Mouse (Mus musculus) limb, embryonic 13.5 days (tissue): ENCODE data around the gene Dhdds. TPM values are rescaled to one million over a fixed set of nuclear protein-coding genes. Genes with fewer than 3 reads are reported as not detected.
A peak's percentile ranks its signal among the peaks of the same experiment; 100 is the strongest.
"Not testable (repeated sequence)": the region's sequence is repeated elsewhere in the genome, so short reads cannot be mapped to it uniquely, and the experiment has no call there.

Source experiments
- ATAC-seq: fragments of 200-750 bp; cut with Nextera tagmentation; 2 replicates; pipeline ENCODE4 v1.8.0; 2017; ENCODE audit warnings: low read depth, moderate number of reproducible peaks, moderate TSS enrichment; ENCODE audit not compliant: low FRiP score
- H3K27ac ChIP-seq: fragments of 300-500 bp; sonication (generic); 2 replicates; pipeline ENCODE4 v1.5.1; 2015; ENCODE audit warnings: inconsistent platforms, mild to moderate bottlenecking, moderate library complexity
- H3K27me3 ChIP-seq: fragments of 300-500 bp; sonication (generic); 2 replicates; pipeline ENCODE4 v1.6.1; 2015; ENCODE audit warnings: mild to moderate bottlenecking, inconsistent platforms
- H3K36me3 ChIP-seq: fragments of 300-500 bp; sonication (generic); 2 replicates; pipeline ENCODE4 v1.6.1; 2015; ENCODE audit warnings: inconsistent platforms, mild to moderate bottlenecking, moderate library complexity
- H3K4me1 ChIP-seq: fragments of 300-500 bp; sonication (generic); 2 replicates; pipeline ENCODE4 v1.6.1; 2015; ENCODE audit warnings: inconsistent platforms
- H3K4me2 ChIP-seq: fragments of 300-500 bp; sonication (generic); replicated peaks from 2 replicates; pipeline ENCODE4 v1.6.1; 2015; ENCODE audit warnings: inconsistent platforms, mild to moderate bottlenecking, moderate library complexity
- H3K4me3 ChIP-seq: fragments of 300-500 bp; sonication (generic); 2 replicates; pipeline ENCODE4 v1.5.1; 2015; ENCODE audit warnings: moderate library complexity, mild to moderate bottlenecking, inconsistent platforms
- H3K9ac ChIP-seq: fragments of 300-500 bp; sonication (generic); 2 replicates; pipeline ENCODE4 v1.6.1; 2015; ENCODE audit warnings: mild to moderate bottlenecking, inconsistent platforms
- H3K9me3 ChIP-seq: fragments of 300-500 bp; sonication (generic); 2 replicates; pipeline ENCODE4 v1.6.1; 2016; ENCODE audit warnings: inconsistent platforms
- WGBS: fragments of 180-500 bp; shearing (Covaris S2); methylation state at CpG from one replicate; pipeline ENCODE4 v1.1.7; 2015; 5-methylcytosine and 5-hydroxymethylcytosine counted together
- polyA plus RNA-seq: library from polyadenylated mRNA; unstranded; fragments of >200 nt; fragmentation: Nextera tagmentation; extraction: Ambion mirVana; gene quantifications from 2 replicates; pipeline ENCODE4 v1.2.1, GENCODE M21; 2015

The Dhdds gene
- polyA plus RNA-seq, 1 experiment from 2014 or later: 45.6 TPM

- 92% methylated on average over 8 of the region's 8 CpGs for WGBS
- H3K36me3 ChIP-seq: peaks cover 72% of the 10 kb centered on the region
- H3K4me3 ChIP-seq: no peak overlapping the region
- no peak overlapping the region for H3K27ac ChIP-seq
- no peak for ATAC-seq
- no peak overlapping the region for H3K9ac ChIP-seq
- no peaks in the 10 kb centered on the region for H3K9me3 ChIP-seq
- peaks cover 3% of the 10 kb centered on the region for H3K4me1 ChIP-seq
- no peaks in the 10 kb centered on the region for H3K27me3 ChIP-seq
- H3K4me2 ChIP-seq: no peak overlapping the region
Measured at GRCm38 (mm10) chr4:133994697-133995096, 6.0 kb downstream of the Dhdds start.

GRCm38 (mm10) chr4:133991087-133991660 is 9.5 kb downstream of the Dhdds start:
- Histone ChIP-seq H3K9ac (no peak overlapping the region), H3K4me1 (no peaks in the 10 kb centered on the region), H3K36me3 (peaks cover 92% of the 10 kb centered on the region), H3K27me3 (no peaks in the 10 kb centered on the region), H3K4me3 (no peak overlapping the region), H3K4me2 (no peak overlapping the region), H3K27ac (no peak overlapping the region), H3K9me3 (no peaks in the 10 kb centered on the region)
- no peak for ATAC-seq
- 82% methylated on average over 13 of the region's 13 CpGs for WGBS

- H3K9ac ChIP-seq: no peak overlapping the region
- 63% methylated on average over 4 of the region's 4 CpGs for WGBS
- no peaks in the 10 kb centered on the region for H3K27me3 ChIP-seq
- H3K9me3 ChIP-seq: no peaks in the 10 kb centered on the region
- no peak overlapping the region for H3K4me3 ChIP-seq
- H3K36me3 ChIP-seq: peaks cover 92% of the 10 kb centered on the region
- no peak overlapping the region for H3K27ac ChIP-seq
- ATAC-seq: no peak
- no peak overlapping the region for H3K4me2 ChIP-seq
- no peaks in the 10 kb centered on the region for H3K4me1 ChIP-seq
Measured at GRCm38 (mm10) chr4:133990035-133990434, 10.7 kb downstream of the Dhdds start.

- 90% methylated on average over 8 of the region's 8 CpGs for WGBS
- H3K36me3 ChIP-seq: peaks cover 83% of the 10 kb centered on the region
- ATAC-seq, H3K4me1 ChIP-seq, H3K4me2 ChIP-seq, H3K9ac ChIP-seq, H3K9me3 ChIP-seq, H3K4me3 ChIP-seq, H3K27me3 ChIP-seq, H3K27ac ChIP-seq: not testable (repeated sequence)
Measured at GRCm38 (mm10) chr4:133988289-133988688, 12.4 kb downstream of the Dhdds start.

- no peak overlapping the region for H3K27ac ChIP-seq
- H3K27me3 ChIP-seq: no peaks in the 10 kb centered on the region
- H3K36me3 ChIP-seq: peaks cover 84% of the 10 kb centered on the region
- no peak overlapping the region for H3K4me3 ChIP-seq
- H3K9ac ChIP-seq: no peak overlapping the region
- no peak for ATAC-seq
- no peak overlapping the region for H3K4me2 ChIP-seq
- no peaks in the 10 kb centered on the region for H3K4me1 ChIP-seq
- H3K9me3 ChIP-seq: no peaks in the 10 kb centered on the region
- 80% methylated on average over 13 of the region's 13 CpGs for WGBS
Measured at GRCm38 (mm10) chr4:133982936-133983335, 17.8 kb downstream of the Dhdds start.

GRCm38 (mm10) chr4:133980496-133980895 is 20.2 kb downstream of the Dhdds start:
- H3K9ac ChIP-seq: no peak overlapping the region
- H3K27ac ChIP-seq: no peak overlapping the region
- peaks cover 81% of the 10 kb centered on the region for H3K36me3 ChIP-seq
- no peak overlapping the region for H3K4me2 ChIP-seq
- no peaks in the 10 kb centered on the region for H3K9me3 ChIP-seq
- ATAC-seq: no peak
- H3K27me3 ChIP-seq: no peaks in the 10 kb centered on the region
- no peak overlapping the region for H3K4me3 ChIP-seq
- H3K4me1 ChIP-seq: no peaks in the 10 kb centered on the region
- 81% methylated on average over 5 of the region's 5 CpGs for WGBS

- Histone ChIP-seq H3K9me3 (no peaks in the 10 kb centered on the region), H3K4me1 (no peaks in the 10 kb centered on the region), H3K36me3 (peaks cover 86% of the 10 kb centered on the region), H3K27ac (no peak overlapping the region), H3K4me3 (no peak overlapping the region), H3K4me2 (no peak overlapping the region), H3K9ac (no peak overlapping the region), H3K27me3 (no peaks in the 10 kb centered on the region)
- 91% methylated on average over 10 of the region's 10 CpGs for WGBS
- no peak for ATAC-seq
Measured at GRCm38 (mm10) chr4:133978021-133978711, 22.6 kb downstream of the Dhdds start.

- no peak overlapping the region for H3K4me2 ChIP-seq
- WGBS: 61% methylated on average over 8 of the region's 8 CpGs
- no peak overlapping the region for H3K9ac ChIP-seq
- H3K27ac ChIP-seq: no peak overlapping the region
- no peaks in the 10 kb centered on the region for H3K9me3 ChIP-seq
- peaks cover 11% of the 10 kb centered on the region for H3K4me1 ChIP-seq
- H3K27me3 ChIP-seq: no peaks in the 10 kb centered on the region
- peaks cover 58% of the 10 kb centered on the region for H3K36me3 ChIP-seq
- ATAC-seq: no peak
- no peak overlapping the region for H3K4me3 ChIP-seq
Measured at GRCm38 (mm10) chr4:133971741-133972140, 29.0 kb downstream of the Dhdds start.

GRCm38 (mm10) chr4:133970876-133971275 is 29.8 kb downstream of the Dhdds start:
- 87% methylated on average over 13 of the region's 13 CpGs for WGBS
- Histone ChIP-seq H3K4me2 (no peak overlapping the region), H3K9me3 (no peaks in the 10 kb centered on the region), H3K27me3 (no peaks in the 10 kb centered on the region), H3K4me3 (no peak overlapping the region), H3K27ac (no peak overlapping the region), H3K9ac (no peak overlapping the region), H3K4me1 (peaks cover 20% of the 10 kb centered on the region), H3K36me3 (peaks cover 58% of the 10 kb centered on the region)
- no peak for ATAC-seq

GRCm38 (mm10) chr4:133970196-133970595 is 30.5 kb downstream of the Dhdds start:
- H3K4me2 ChIP-seq: no peak overlapping the region
- 43% methylated on average over 4 of the region's 4 CpGs for WGBS
- peaks cover 59% of the 10 kb centered on the region for H3K36me3 ChIP-seq
- no peak overlapping the region for H3K27ac ChIP-seq
- peaks cover 25% of the 10 kb centered on the region for H3K4me1 ChIP-seq
- no peak for ATAC-seq
- no peaks in the 10 kb centered on the region for H3K27me3 ChIP-seq
- no peak overlapping the region for H3K4me3 ChIP-seq
- H3K9me3 ChIP-seq: no peaks in the 10 kb centered on the region
- H3K9ac ChIP-seq: no peak overlapping the region

GRCm38 (mm10) chr4:133969114-133969770 is 31.5 kb downstream of the Dhdds start:
- 40% methylated on average over 8 of the region's 8 CpGs for WGBS
- Histone ChIP-seq H3K27ac (peak overlapping the region; percentile 99; the same call in 1 of the 2 replicates), H3K27me3 (no peaks in the 10 kb centered on the region), H3K36me3 (peaks cover 53% of the 10 kb centered on the region), H3K4me1 (peaks cover 25% of the 10 kb centered on the region), H3K9me3 (no peaks in the 10 kb centered on the region), H3K4me2 (peak overlapping the region; percentile 79), H3K9ac (peak overlapping the region; percentile 97; the same call in 1 of the 2 replicates), H3K4me3 (peak overlapping the region; percentile 64)
- ATAC-seq: no peak

GRCm38 (mm10) chr4:133968150-133968921 is 32.4 kb downstream of the Dhdds start, which contains the start of gene Hmgn2:
Gene Hmgn2, minus strand, starts transcription at chr4:133968650.
- H3K9me3 ChIP-seq: no peaks in the 10 kb centered on the region
- ATAC-seq: peak; percentile 55
- peak within 1 kb of the TSS; percentile 64 for H3K4me3 ChIP-seq
- peak within 1 kb of the TSS; percentile 79 for H3K4me2 ChIP-seq
- H3K27me3 ChIP-seq: no peaks in the 10 kb centered on the region
- H3K9ac ChIP-seq: peak within 1 kb of the TSS; percentile 97
- H3K27ac ChIP-seq: peak within 1 kb of the TSS; percentile 99
- peaks cover 25% of the 10 kb centered on the region for H3K4me1 ChIP-seq
- peaks cover 58% of the 10 kb centered on the region for H3K36me3 ChIP-seq
- WGBS: 0% methylated on average over 41 of the region's 42 CpGs
